Mouse (Mus musculus): ENCODE results near the gene Psma7. TPM values are rescaled to one million over a fixed set of nuclear protein-coding genes. Genes with fewer than 3 reads are reported as not detected.

The Psma7 gene
- polyA plus RNA-seq, 1 experiment from 2014 or later: 585 TPM

GRCm38 (mm10) chr2:180047980-180048635 is 5.9 kb upstream of the Psma7 start:
- H3K9me3 ChIP-seq (ENCODE audit: control insufficient read depth, low read length): no peaks in the 10 kb centered on the region
- no peak overlapping the region for H3K27ac ChIP-seq (ENCODE audit: low read depth, low read length)
- H3K4me3 ChIP-seq (ENCODE audit: low read depth, low read length): no peak overlapping the region
- no peak overlapping the region for H3K4me2 ChIP-seq (ENCODE audit: low read depth, low read length)
- H3K27me3 ChIP-seq (ENCODE audit: control insufficient read depth, insufficient read depth, low read length): no peaks in the 10 kb centered on the region
- H3K36me3 ChIP-seq (ENCODE audit: control insufficient read depth, insufficient read depth, low read length): peaks cover 3% of the 10 kb centered on the region; the same call in 1 of the 2 replicates
- 94% methylated on average over 18 of the region's 18 CpGs for WGBS
- no peak for ATAC-seq (ENCODE audit: low read depth)
- no peak overlapping the region for H3K9ac ChIP-seq (replicated peaks; ENCODE audit: low read depth, low read length)
- peaks cover 18% of the 10 kb centered on the region for H3K4me1 ChIP-seq (ENCODE audit: control insufficient read depth, insufficient read depth, low read length)

GRCm38 (mm10) chr2:180047580-180047979 is 5.3 kb upstream of the Psma7 start:
- H3K9me3 ChIP-seq (ENCODE audit: control insufficient read depth, low read length): no peaks in the 10 kb centered on the region
- no peaks in the 10 kb centered on the region; the same call in 1 of the 2 replicates for H3K36me3 ChIP-seq (ENCODE audit: control insufficient read depth, insufficient read depth, low read length)
- H3K4me1 ChIP-seq (ENCODE audit: control insufficient read depth, insufficient read depth, low read length): peaks cover 18% of the 10 kb centered on the region
- 94% methylated on average over 3 of the region's 3 CpGs for WGBS
- H3K4me3 ChIP-seq (ENCODE audit: low read depth, low read length): no peak overlapping the region
- H3K27me3 ChIP-seq (ENCODE audit: control insufficient read depth, insufficient read depth, low read length): no peaks in the 10 kb centered on the region
- no peak for ATAC-seq (ENCODE audit: low read depth)
- H3K9ac ChIP-seq (replicated peaks; ENCODE audit: low read depth, low read length): no peak overlapping the region
- no peak overlapping the region for H3K27ac ChIP-seq (ENCODE audit: low read depth, low read length)
- H3K4me2 ChIP-seq (ENCODE audit: low read depth, low read length): no peak overlapping the region

- 62% methylated on average over 4 of the region's 4 CpGs for WGBS
- Histone ChIP-seq H3K36me3 (ENCODE audit: control insufficient read depth, insufficient read depth, low read length) (no peaks in the 10 kb centered on the region; the same call in 1 of the 2 replicates), H3K4me3 (ENCODE audit: low read depth, low read length) (no peak overlapping the region), H3K27me3 (ENCODE audit: control insufficient read depth, insufficient read depth, low read length) (no peaks in the 10 kb centered on the region), H3K9ac (replicated peaks; ENCODE audit: low read depth, low read length) (no peak overlapping the region), H3K27ac (ENCODE audit: low read depth, low read length) (no peak overlapping the region), H3K4me2 (ENCODE audit: low read depth, low read length) (no peak overlapping the region), H3K4me1 (ENCODE audit: control insufficient read depth, insufficient read depth, low read length) (peaks cover 25% of the 10 kb centered on the region), H3K9me3 (ENCODE audit: control insufficient read depth, low read length) (no peaks in the 10 kb centered on the region)
- ATAC-seq (ENCODE audit: low read depth): no peak
Observed at GRCm38 (mm10) chr2:180045283-180045682, 3.0 kb upstream of the Psma7 start.

GRCm38 (mm10) chr2:180042858-180043515 is 754 bp upstream of the Psma7 start:
- peak overlapping the region; percentile 97 for H3K4me3 ChIP-seq (ENCODE audit: low read depth, low read length)
- H3K9me3 ChIP-seq (ENCODE audit: control insufficient read depth, low read length): no peaks in the 10 kb centered on the region
- H3K4me2 ChIP-seq (ENCODE audit: low read depth, low read length): peak overlapping the region; percentile 56
- peaks cover 13% of the 10 kb centered on the region for H3K36me3 ChIP-seq (ENCODE audit: control insufficient read depth, insufficient read depth, low read length)
- H3K4me1 ChIP-seq (ENCODE audit: control insufficient read depth, insufficient read depth, low read length): peaks cover 29% of the 10 kb centered on the region
- WGBS: under 1% methylated on average over 58 of the region's 66 CpGs
- H3K9ac ChIP-seq (replicated peaks; ENCODE audit: low read depth, low read length): peak overlapping the region; percentile 96
- peak overlapping the region; percentile 99 for H3K27ac ChIP-seq (ENCODE audit: low read depth, low read length)
- H3K27me3 ChIP-seq (ENCODE audit: control insufficient read depth, insufficient read depth, low read length): no peaks in the 10 kb centered on the region
- peak; percentile 66 for ATAC-seq (ENCODE audit: low read depth)

- Histone ChIP-seq H3K27me3 (ENCODE audit: control insufficient read depth, insufficient read depth, low read length) (no peaks in the 10 kb centered on the region), H3K9ac (replicated peaks; ENCODE audit: low read depth, low read length) (peak overlapping the region; percentile 96), H3K9me3 (ENCODE audit: control insufficient read depth, low read length) (no peaks in the 10 kb centered on the region), H3K27ac (ENCODE audit: low read depth, low read length) (peak overlapping the region; percentile 99), H3K4me2 (ENCODE audit: low read depth, low read length) (peak overlapping the region; percentile 81), H3K36me3 (ENCODE audit: control insufficient read depth, insufficient read depth, low read length) (peaks cover 25% of the 10 kb centered on the region), H3K4me3 (ENCODE audit: low read depth, low read length) (peak overlapping the region; percentile 97), H3K4me1 (ENCODE audit: control insufficient read depth, insufficient read depth, low read length) (peaks cover 29% of the 10 kb centered on the region)
- ATAC-seq (ENCODE audit: low read depth): peak; percentile 57
- WGBS: under 1% methylated on average over 63 of the region's 66 CpGs
Observed at GRCm38 (mm10) chr2:180041577-180042255, 517 bp downstream of the Psma7 start.

- Histone ChIP-seq H3K27ac (ENCODE audit: low read depth, low read length) (no peak overlapping the region), H3K4me1 (ENCODE audit: control insufficient read depth, insufficient read depth, low read length) (peaks cover 29% of the 10 kb centered on the region), H3K27me3 (ENCODE audit: control insufficient read depth, insufficient read depth, low read length) (no peaks in the 10 kb centered on the region), H3K36me3 (ENCODE audit: control insufficient read depth, insufficient read depth, low read length) (peaks cover 36% of the 10 kb centered on the region), H3K4me2 (ENCODE audit: low read depth, low read length) (peak overlapping the region; percentile 81; the same call in 1 of the 2 replicates), H3K9me3 (ENCODE audit: control insufficient read depth, low read length) (no peaks in the 10 kb centered on the region), H3K9ac (replicated peaks; ENCODE audit: low read depth, low read length) (0 out of 2 replicates have a peak overlapping the region, but pooled peaks have one; percentile 12), H3K4me3 (ENCODE audit: low read depth, low read length) (no peak overlapping the region)
- WGBS: 58% methylated on average over 6 of the region's 6 CpGs
- ATAC-seq (ENCODE audit: low read depth): no peak
Observed at GRCm38 (mm10) chr2:180040406-180040805, 1.8 kb downstream of the Psma7 start.

- H3K4me2 ChIP-seq (ENCODE audit: low read depth, low read length): no peak overlapping the region
- ATAC-seq (ENCODE audit: low read depth): no peak
- peaks cover 88% of the 10 kb centered on the region for H3K36me3 ChIP-seq (ENCODE audit: control insufficient read depth, insufficient read depth, low read length)
Observed at GRCm38 (mm10) chr2:180034753-180035152, 7.5 kb downstream of the Psma7 start.

GRCm38 (mm10) chr2:180033956-180034355 is 8.3 kb downstream of the Psma7 start:
- WGBS: 67% methylated on average over 3 of the region's 3 CpGs
- no peak overlapping the region for H3K4me2 ChIP-seq (ENCODE audit: low read depth, low read length)
- no peaks in the 10 kb centered on the region for H3K9me3 ChIP-seq (ENCODE audit: control insufficient read depth, low read length)
- ATAC-seq (ENCODE audit: low read depth): peak; percentile 38; the same call in 1 of the 2 replicates
- no peak overlapping the region for H3K27ac ChIP-seq (ENCODE audit: low read depth, low read length)
- no peak overlapping the region for H3K4me3 ChIP-seq (ENCODE audit: low read depth, low read length)
- peaks cover 93% of the 10 kb centered on the region for H3K36me3 ChIP-seq (ENCODE audit: control insufficient read depth, insufficient read depth, low read length)
- H3K27me3 ChIP-seq (ENCODE audit: control insufficient read depth, insufficient read depth, low read length): no peaks in the 10 kb centered on the region
- H3K9ac ChIP-seq (replicated peaks; ENCODE audit: low read depth, low read length): no peak overlapping the region
- 0 out of 2 replicates have a peak, but pooled peaks cover 4% of the 10 kb centered on the region for H3K4me1 ChIP-seq (ENCODE audit: control insufficient read depth, insufficient read depth, low read length)

More at GRCm38 (mm10) chr2:180034753-180035152, 7.5 kb downstream of the Psma7 start:
- H3K9ac ChIP-seq (replicated peaks; ENCODE audit: low read depth, low read length): no peak overlapping the region
- no peak overlapping the region for H3K27ac ChIP-seq (ENCODE audit: low read depth, low read length)
- H3K4me1 ChIP-seq (ENCODE audit: control insufficient read depth, insufficient read depth, low read length): 0 out of 2 replicates have a peak, but pooled peaks cover 2% of the 10 kb centered on the region
- H3K9me3 ChIP-seq (ENCODE audit: control insufficient read depth, low read length): no peaks in the 10 kb centered on the region
- no peaks in the 10 kb centered on the region for H3K27me3 ChIP-seq (ENCODE audit: control insufficient read depth, insufficient read depth, low read length)
- WGBS: 71% methylated on average over 5 of the region's 5 CpGs
- H3K4me3 ChIP-seq (ENCODE audit: low read depth, low read length): no peak overlapping the region
